Mouse (Mus musculus) fibroblast of lung, adult 2 months (primary cell): ENCODE measurements around the gene Rxra.
A peak's percentile ranks its signal among the peaks of the same experiment; 100 is the strongest.

ENCODE experiments used
- DNase-seq: peaks from one replicate; pipeline ENCODE4 v3.0.0-alpha.2; 2011; ENCODE audit warnings: low read depth

The Rxra gene

GRCm38 (mm10) chr2:27702904-27703666 lies 26.8 kb downstream of the Rxra start:
- no peak for DNase-seq

- DNase-seq = no peak
Observed at GRCm38 (mm10) chr2:27703852-27704640, 27.8 kb downstream of the Rxra start.

- DNase-seq = no peak
Observed at GRCm38 (mm10) chr2:27704641-27705040, 28.4 kb downstream of the Rxra start.

GRCm38 (mm10) chr2:27710871-27711382 lies 34.7 kb downstream of the Rxra start:
- DNase-seq = no peak

DNA sequence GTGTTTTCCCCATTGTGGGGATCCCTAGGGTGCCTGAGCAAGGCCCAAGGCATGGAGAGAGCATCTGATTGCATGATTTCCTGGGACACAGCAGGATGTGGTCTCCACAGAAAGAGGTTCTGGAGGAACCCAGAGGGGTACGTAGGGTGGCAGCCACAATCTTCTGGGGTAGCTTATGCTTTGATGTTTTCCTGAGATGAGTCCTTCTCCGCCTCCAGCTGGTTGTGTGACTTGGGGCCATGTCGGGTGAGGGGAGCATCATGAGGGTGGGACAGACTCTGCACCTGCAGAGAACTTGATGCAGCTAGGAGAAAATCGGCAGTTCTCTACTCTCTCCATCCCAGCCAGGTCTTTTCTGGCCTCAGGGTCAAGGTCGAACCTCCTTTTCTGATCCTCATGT lies 36.4 kb downstream of the Rxra start:
- no peak for DNase-seq

- no peak for DNase-seq
Observed at GRCm38 (mm10) chr2:27713378-27713777, 37.1 kb downstream of the Rxra start.

DNA sequence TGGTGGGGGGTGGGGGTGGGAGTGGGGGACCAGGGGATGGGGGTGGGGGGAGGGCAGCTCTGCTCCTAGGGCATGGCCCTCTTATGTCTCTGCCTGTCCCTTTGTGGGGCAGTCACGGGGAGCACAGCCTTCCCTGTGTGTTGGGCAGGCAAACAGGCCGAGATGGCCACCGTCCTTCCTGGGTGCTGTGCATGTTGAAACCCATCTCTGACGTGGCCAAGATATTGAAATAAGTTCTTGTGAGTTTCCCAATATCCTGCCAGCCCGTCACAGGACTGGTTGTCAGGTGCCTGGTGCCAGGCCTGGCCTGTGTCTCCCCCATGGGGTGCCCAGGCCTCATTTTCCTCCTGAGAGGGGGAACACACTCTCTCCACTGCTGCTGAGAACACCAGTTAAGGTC lies 37.9 kb downstream of the Rxra start:
- no peak for DNase-seq

DNA sequence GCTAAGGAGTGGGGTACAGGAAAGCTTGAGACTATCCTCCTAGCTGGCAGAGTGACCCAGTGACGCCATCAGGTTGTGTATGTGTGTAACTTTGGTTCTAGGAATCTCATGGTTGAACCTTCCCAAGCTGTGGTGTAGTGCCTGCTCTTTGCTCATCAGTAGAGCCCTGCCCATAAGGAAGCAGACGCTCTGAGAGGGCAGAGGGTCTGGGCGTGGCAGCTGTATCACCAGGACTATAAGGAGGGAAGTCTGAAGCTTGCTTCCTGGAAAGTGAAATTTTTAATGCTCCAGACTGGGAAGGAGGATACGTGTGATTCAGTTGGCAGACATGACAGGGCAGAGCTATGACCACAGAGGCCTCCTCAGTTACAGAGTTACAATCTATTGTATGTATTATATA lies 39.0 kb downstream of the Rxra start:
- DNase-seq = no peak

GRCm38 (mm10) chr2:27716339-27716738 lies 40.1 kb downstream of the Rxra start:
- DNase-seq = no peak

GRCm38 (mm10) chr2:27718191-27718590 lies 42.0 kb downstream of the Rxra start:
- DNase-seq = no peak

DNA sequence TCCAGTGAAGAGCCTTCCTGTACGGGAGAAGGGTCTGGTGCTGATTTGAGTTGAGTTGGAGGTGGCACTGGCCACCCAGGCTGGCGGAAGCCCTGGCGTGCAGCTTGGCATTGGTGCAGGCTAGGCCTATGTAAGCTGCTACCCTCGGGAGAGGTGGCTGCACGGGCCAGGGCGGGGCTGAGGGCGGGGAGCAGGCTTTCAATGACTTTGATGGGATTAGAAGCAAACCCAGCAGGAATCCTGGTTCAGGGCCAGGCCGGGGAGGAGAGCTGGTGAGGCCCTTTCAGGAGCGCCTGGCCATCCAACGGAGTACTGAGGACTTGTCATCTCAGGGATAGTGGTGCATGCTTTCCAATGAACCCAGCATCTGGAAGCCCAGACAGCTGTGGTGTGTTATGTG lies 43.4 kb downstream of the Rxra start:
- no peak for DNase-seq

- no peak for DNase-seq
Observed at GRCm38 (mm10) chr2:27721611-27722010, 45.4 kb downstream of the Rxra start.

DNA sequence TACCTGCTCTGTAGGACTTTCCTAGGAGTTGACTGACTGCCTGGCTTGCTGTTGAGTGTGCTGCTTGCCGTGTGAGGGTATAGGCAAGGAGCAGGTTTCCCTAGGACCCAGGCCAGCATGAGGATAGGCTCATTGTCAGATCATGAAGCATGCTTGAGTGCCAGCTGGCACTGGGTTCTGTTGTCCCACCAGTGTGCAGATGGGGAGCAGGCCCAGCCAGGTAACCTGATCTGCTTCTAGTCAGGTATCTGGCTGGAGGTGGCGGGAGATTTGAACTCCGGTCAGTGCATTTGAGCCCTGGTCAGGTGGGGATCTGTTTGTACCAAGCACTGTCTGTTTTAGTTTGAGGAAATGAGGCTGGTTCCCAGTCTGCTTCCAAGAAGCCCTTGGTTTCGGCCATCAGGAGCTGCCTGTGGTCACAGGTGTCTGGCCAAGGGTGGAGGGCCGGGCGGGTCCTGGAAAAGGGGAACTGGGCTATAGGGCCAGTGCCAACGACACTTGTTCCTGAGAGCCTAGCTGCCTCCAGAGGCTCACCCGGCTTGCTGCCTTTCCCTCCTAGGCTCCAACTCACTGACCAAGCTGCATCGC lies 48.6 kb downstream of the Rxra start:
- DNase-seq = no peak

- DNase-seq = no peak
Observed at GRCm38 (mm10) chr2:27727994-27728854, 52.0 kb downstream of the Rxra start.

DNA sequence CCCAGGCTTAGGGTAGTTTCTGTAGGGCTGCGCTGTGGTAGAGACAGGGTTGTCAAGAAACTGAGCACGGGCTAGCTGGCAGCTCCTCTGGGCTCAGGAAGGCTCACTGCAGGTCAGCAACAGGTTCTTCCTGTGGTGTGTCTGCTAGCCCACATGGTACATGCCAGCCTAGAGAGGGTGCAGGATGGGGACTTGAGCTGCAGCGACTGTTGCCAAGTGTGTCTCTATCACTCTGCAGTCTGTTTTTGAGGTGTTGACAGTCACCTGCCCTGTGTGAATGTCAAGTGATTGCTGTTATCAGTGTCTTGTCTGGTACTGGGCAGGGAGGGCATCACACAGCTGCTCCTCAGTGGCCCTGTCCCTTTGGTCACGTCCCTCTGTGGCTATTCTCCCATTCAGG lies 52.8 kb downstream of the Rxra start:
- DNase-seq = no peak

DNA sequence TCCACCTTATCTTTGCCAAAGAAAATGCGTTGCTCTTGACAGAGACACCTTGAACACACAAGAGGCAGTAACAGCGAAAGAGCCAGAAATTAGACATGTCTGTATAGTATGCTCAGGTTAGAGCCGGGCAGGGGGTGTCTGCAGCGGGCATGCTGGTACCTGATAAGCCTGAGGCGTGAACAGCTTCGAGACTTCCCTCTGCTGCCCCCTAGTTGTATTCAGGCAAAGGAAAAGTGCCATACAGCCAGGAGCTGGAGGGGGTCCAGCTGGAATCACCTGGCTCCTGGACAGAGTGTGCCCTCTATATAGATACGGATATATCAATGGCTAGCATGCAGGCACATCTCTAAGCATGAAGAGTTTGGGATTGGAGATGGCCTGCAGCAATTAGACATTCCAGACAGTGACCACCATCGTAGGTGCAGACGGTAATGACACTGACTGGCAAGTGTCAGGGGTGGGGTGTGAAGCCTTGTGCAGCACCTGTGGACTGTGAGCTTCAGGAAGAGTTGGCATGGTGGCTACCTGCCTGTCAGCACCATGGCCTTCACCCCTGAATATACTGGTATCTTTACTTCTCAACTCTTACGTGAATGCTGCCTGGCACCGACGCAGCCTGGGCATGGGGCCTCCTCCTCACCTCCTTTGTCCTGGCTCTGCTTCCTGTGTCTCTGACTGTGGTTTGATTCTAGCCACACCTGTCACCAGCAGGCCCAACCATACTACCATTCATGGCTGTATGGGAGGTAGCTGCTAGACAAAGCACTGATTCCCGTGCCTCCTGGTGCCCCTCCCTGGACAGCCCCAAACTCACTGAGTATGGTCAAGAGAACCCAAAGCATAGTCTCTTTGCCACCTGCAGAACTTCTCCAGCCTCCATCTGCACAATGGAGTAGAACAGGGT lies 54.0 kb downstream of the Rxra start:
- DNase-seq = no peak

GRCm38 (mm10) chr2:27733021-27733420 lies 56.8 kb downstream of the Rxra start:
- no peak for DNase-seq

GRCm38 (mm10) chr2:27734328-27734727 lies 58.1 kb downstream of the Rxra start:
- DNase-seq = peak; percentile 81

DNA sequence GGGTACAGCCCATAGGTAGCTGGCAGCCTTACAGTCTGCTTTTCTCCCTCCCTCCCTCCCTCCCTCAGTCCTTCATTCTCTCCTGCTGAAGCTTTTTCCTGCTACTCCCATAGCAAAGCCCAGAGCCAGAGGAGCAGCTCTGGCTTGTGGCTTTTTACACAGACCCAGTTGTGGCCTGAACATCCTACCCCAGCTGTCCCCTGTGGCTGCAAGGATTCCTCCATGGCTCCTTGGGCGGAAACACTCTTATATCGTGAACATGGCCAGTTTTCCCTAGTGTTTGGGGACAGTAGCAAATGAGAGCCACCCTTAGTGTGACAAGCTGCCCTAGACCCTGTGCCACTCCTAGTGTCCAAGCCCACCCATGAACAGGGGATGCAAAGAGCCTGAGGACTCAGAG lies 58.6 kb downstream of the Rxra start:
- no peak for DNase-seq

DNA sequence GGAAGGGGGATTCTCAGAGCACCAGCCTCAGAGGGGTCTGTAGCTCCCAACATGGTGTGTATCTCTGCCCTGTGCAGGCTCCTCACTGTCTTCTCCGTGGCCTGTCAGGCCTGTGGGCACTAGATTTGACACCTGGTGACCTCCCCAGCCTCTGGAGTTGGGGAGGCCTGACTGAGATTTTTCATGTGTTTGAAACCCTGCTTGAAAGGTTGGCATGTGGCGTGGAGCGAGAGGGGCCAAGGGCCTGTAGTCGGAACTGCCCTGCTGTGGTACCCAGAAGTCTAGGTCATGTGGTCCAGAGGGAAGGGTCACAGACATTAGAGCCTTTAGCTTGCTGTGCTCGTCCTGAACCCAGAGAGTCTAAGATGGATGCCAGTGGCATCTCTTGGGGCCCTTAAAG lies 60.6 kb downstream of the Rxra start:
- no peak for DNase-seq

GRCm38 (mm10) chr2:27738396-27738795 lies 62.2 kb downstream of the Rxra start:
- no peak for DNase-seq
